Mouse (Mus musculus): Measurements from ENCODE around the gene Adam15. TPM values are rescaled to one million over a fixed set of nuclear protein-coding genes. Genes with fewer than 3 reads are reported as not detected.

Gene Adam15
- total and polyA plus RNA-seq, 3 experiments = 15.3 to 43.2 TPM; not detected in 1

GRCm38 (mm10) chr3:89315195-89315929 is 34.4 kb downstream of the Adam15 start:
- Histone ChIP-seq H3K36me3 (ENCODE audit: control insufficient read depth in 1 of 2, insufficient read depth in 2 of 2, low read length in 2 of 2) (no peaks in the 10 kb centered on the region), H3K79me2 (ENCODE audit: control insufficient read depth, insufficient read depth, low read length, poor library complexity) (no peaks in the 10 kb centered on the region), H3K27ac (ENCODE audit: control insufficient read depth, low read depth, low read length) (no peak overlapping the region), H3K9me3 (replicated peaks; ENCODE audit: insufficient read depth, low read length) (no peaks in the 10 kb centered on the region), H3K4me1 (ENCODE audit: control insufficient read depth in 1 of 2, insufficient read depth in 2 of 2, low read length in 2 of 2) (no peaks in the 10 kb centered on the region; a peak in 1 of 4 replicates), H3K4me3 (ENCODE audit: control insufficient read depth in 1 of 2, insufficient read depth in 1 of 2, low read depth in 2 of 2, low read length in 2 of 2) (no peak overlapping the region), H3K27me3 (ENCODE audit: control insufficient read depth in 1 of 2, insufficient read depth in 2 of 2, low read length in 2 of 2) (peaks cover 12 to 36% of the 10 kb centered on the region in 2 experiments), H3K9ac (ENCODE audit: control insufficient read depth, low read depth, low read length, poor library complexity, severe bottlenecking) (no peak overlapping the region)
- peak; percentile 77 for DNase-seq (ENCODE audit: low read depth, low spot score)
- TF ChIP-seq TBP (IDR thresholded peaks at IDR 0.05; ENCODE audit: low read depth, low read length) (no peak), SIN3A (IDR thresholded peaks at IDR 0.05; ENCODE audit: low read length) (no peak), RAD21 (IDR thresholded peaks at IDR 0.05; ENCODE audit: low read depth, low read length) (peak; percentile 29), ZNF384 (IDR thresholded peaks at IDR 0.05; ENCODE audit: low read depth, low read length) (no peak), MXI1 (IDR thresholded peaks at IDR 0.05; ENCODE audit: low read depth, low read length) (no peak), GABPA (IDR thresholded peaks at IDR 0.05; ENCODE audit: low read depth, low read length) (no peak), JUND (IDR thresholded peaks at IDR 0.05; ENCODE audit: low read depth, low read length) (no peak), CHD1 (IDR thresholded peaks at IDR 0.05; ENCODE audit: low read depth, low read length) (no peak), MYC (IDR thresholded peaks at IDR 0.05; ENCODE audit: low read depth, low read length) (no peak), USF1 (IDR thresholded peaks at IDR 0.05; ENCODE audit: low read depth, low read length) (no peak), POLR2AphosphoS2 (IDR thresholded peaks at IDR 0.05; ENCODE audit: low read length) (no peak), POLR2AphosphoS5 (IDR thresholded peaks at IDR 0.05; ENCODE audit: borderline replicate concordance, low read depth, low read length) (no peak), MEF2A (IDR thresholded peaks at IDR 0.05; ENCODE audit: extremely low read depth, insufficient replicate concordance, low read depth, low read length, poor library complexity, severe bottlenecking) (no peak), BHLHE40 (IDR thresholded peaks at IDR 0.05; ENCODE audit: borderline replicate concordance, low read depth, low read length) (0 out of 2 replicates have a peak, but pooled peaks have one; percentile 23), CTCF (IDR thresholded peaks at IDR 0.05 in 2 of 3, conservative IDR thresholded peaks at IDR 0.05 in 1 of 3; ENCODE audit: control insufficient read depth in 1 of 3, insufficient read depth in 1 of 3, low read depth in 2 of 3, low read length in 3 of 3, poor library complexity in 1 of 3, severe bottlenecking in 1 of 3) (peak; percentile 82 to 100 (median 91)), EP300 (IDR thresholded peaks at IDR 0.05; ENCODE audit: low read depth in 1 of 2, low read length in 2 of 2) (no peak), RCOR1 (IDR thresholded peaks at IDR 0.05; ENCODE audit: low read depth, low read length) (no peak), GATA1 (IDR thresholded peaks at IDR 0.05; ENCODE audit: low read depth, low read length) (no peak), E2F4 (IDR thresholded peaks at IDR 0.05; ENCODE audit: borderline replicate concordance, low read depth, low read length) (no peak), KAT2A (conservative IDR thresholded peaks at IDR 0.05; ENCODE audit: low read depth, low read length) (no peak), ZC3H11A (IDR thresholded peaks at IDR 0.05; ENCODE audit: low read depth, low read length) (peak; percentile 36), SMC3 (IDR thresholded peaks at IDR 0.05; ENCODE audit: low read depth, low read length) (peak; percentile 68), MAX (IDR thresholded peaks at IDR 0.05; ENCODE audit: low read length) (no peak), HCFC1 (IDR thresholded peaks at IDR 0.05; ENCODE audit: low read depth, low read length) (0 out of 2 replicates have a peak, but pooled peaks have one; percentile 26), USF2 (IDR thresholded peaks at IDR 0.05; ENCODE audit: borderline replicate concordance in 1 of 2, insufficient read depth in 1 of 2, low read depth in 1 of 2, low read length in 2 of 2) (no peak), ETS1 (IDR thresholded peaks at IDR 0.05; ENCODE audit: low read depth, low read length) (no peak), ZMIZ1 (IDR thresholded peaks at IDR 0.05; ENCODE audit: low read depth, low read length) (no peak), ELF1 (IDR thresholded peaks at IDR 0.05; ENCODE audit: low read depth, low read length) (no peak), MAFK (IDR thresholded peaks at IDR 0.05; ENCODE audit: borderline replicate concordance, low read depth, low read length) (no peak), MAZ (IDR thresholded peaks at IDR 0.05; ENCODE audit: low read depth, low read length) (peak; percentile 65; the same call in 1 of the 2 replicates), TCF12 (IDR thresholded peaks at IDR 0.05; ENCODE audit: low read depth, low read length) (no peak), NRF1 (IDR thresholded peaks at IDR 0.05; ENCODE audit: insufficient read depth, low read depth, low read length, poor library complexity, severe bottlenecking) (0 out of 2 replicates have a peak, but pooled peaks have one; percentile 11), MYB (IDR thresholded peaks at IDR 0.05; ENCODE audit: low read depth, low read length) (no peak), POLR2A (IDR thresholded peaks at IDR 0.05; ENCODE audit: control insufficient read depth in 1 of 2, insufficient read depth in 1 of 2, low read depth in 1 of 2, low read length in 2 of 2, poor library complexity in 1 of 2) (no peak), CHD2 (IDR thresholded peaks at IDR 0.05; ENCODE audit: low read length) (no peak), ZKSCAN1 (IDR thresholded peaks at IDR 0.05; ENCODE audit: low read depth, low read length) (no peak), TAL1 (IDR thresholded peaks at IDR 0.05; ENCODE audit: low read length) (no peak)

Measured in MEL (cell line).